Mouse (Mus musculus) G1E (cell line): ENCODE results near the gene Aoc3. TPM values are rescaled to one million over a fixed set of nuclear protein-coding genes. Genes with fewer than 3 reads are reported as not detected.

ENCODE experiments used
- ATAC-seq: 2 replicates; pipeline ENCODE4 v1.8.0; 2016; ENCODE audit warnings: mild to moderate bottlenecking; ENCODE audit not compliant: insufficient number of reproducible peaks, poor library complexity, low FRiP score, severe bottlenecking; ENCODE audit errors: extremely low read depth
- DNase-seq: peaks from one replicate; pipeline ENCODE4 v3.0.0; 2012; ENCODE audit warnings: low spot score
- H3K27me3 ChIP-seq: 2 replicates; pipeline ENCODE4 v1.6.1; 2012; ENCODE audit warnings: mild to moderate bottlenecking, low read length, inconsistent platforms; ENCODE audit not compliant: insufficient read depth
- H3K36me3 ChIP-seq: replicated peaks from 2 replicates; pipeline ENCODE3; 2012; ENCODE audit warnings: mild to moderate bottlenecking, inconsistent platforms
- H3K4me1 ChIP-seq: 2 replicates; pipeline ENCODE4 v1.6.1; 2012; ENCODE audit warnings: low read depth, low read length, inconsistent platforms, mixed read lengths; ENCODE audit not compliant: insufficient read depth
- H3K4me3 ChIP-seq: 2 replicates; pipeline ENCODE4 v1.5.1; 2012; ENCODE audit warnings: low read depth, mild to moderate bottlenecking, inconsistent platforms, low read length, moderate library complexity, mixed read lengths
- H3K9me3 ChIP-seq: replicated peaks from 2 replicates; pipeline ENCODE4 v1.6.1; 2012; ENCODE audit warnings: inconsistent platforms
- CTCF ChIP-seq: IDR thresholded peaks from 2 replicates; pipeline ENCODE4 v1.5.1; 2012; ENCODE audit warnings: low read depth, low read length, inconsistent platforms, mixed read lengths
- GATA1 ChIP-seq: IDR thresholded peaks from 2 replicates; pipeline ENCODE4 v1.6.1; 2012; ENCODE audit warnings: borderline replicate concordance, low read length, inconsistent platforms, mixed read lengths
- GATA2 ChIP-seq: IDR thresholded peaks from 2 replicates; pipeline ENCODE4 v1.6.1; 2012; ENCODE audit warnings: low read depth, low read length, inconsistent platforms, borderline replicate concordance
- POLR2AphosphoS5 ChIP-seq: IDR thresholded peaks from 2 replicates; pipeline ENCODE4 v1.6.1; 2012; ENCODE audit warnings: low read depth, low read length, inconsistent platforms; ENCODE audit not compliant: insufficient replicate concordance
- TAL1 ChIP-seq: conservative IDR thresholded peaks from 2 replicates; pipeline ENCODE4 v1.6.1; 2012; ENCODE audit warnings: low read depth, low read length, inconsistent platforms, mixed read lengths
- polyA plus RNA-seq: library from polyadenylated mRNA; stranded (reverse); fragments of >175 nt; gene quantifications from 2 replicates; pipeline ENCODE4 v1.2.3, GENCODE M21; 2012
- total RNA-seq, 2 experiments: library from RNA; stranded (forward) in 1 of 2; stranded (reverse) in 1 of 2; fragments of 200-1000 nt in 1 of 2; fragments of >200 nt in 1 of 2; fragmentation: Nextera tagmentation in 1 of 2; gene quantifications; 2 replicates each; pipeline ENCODE4 v1.2.3; 2014 to 2017

Gene Aoc3
- total RNA-seq (2014; fragmentation: Nextera tagmentation) (2.5 TPM in 1 of 2 replicates, not detected in the other), total RNA-seq (2017) (0.16 TPM in 1 of 2 replicates, not detected in the other), polyA plus RNA-seq (0.07 and 0.10 TPM in 2 replicates)

- peaks cover 17% of the 10 kb centered on the region for H3K4me1 ChIP-seq
- ATAC-seq (no peak), DNase-seq (no peak)
- H3K4me3 ChIP-seq, result no peak within 1 kb of the TSS
- H3K36me3 ChIP-seq, result peaks cover 48% of the 10 kb centered on the region
- TF ChIP-seq CTCF (no peak), GATA2 (no peak), POLR2AphosphoS5 (no peak), GATA1 (no peak), TAL1 (no peak)
- H3K27me3 ChIP-seq, result peaks cover 6% of the 10 kb centered on the region
- no peaks in the 10 kb centered on the region for H3K9me3 ChIP-seq
Observed at GRCm38 (mm10) chr11:101330371-101330924, at the start of gene Aoc3. Gene Aoc3 (plus strand): TSS chr11:101330605.

- H3K4me3 ChIP-seq, result no peak overlapping the region
- TF ChIP-seq GATA1 (no peak), TAL1 (no peak)
- H3K27me3 ChIP-seq, result no peaks in the 10 kb centered on the region
- no peak for DNase-seq
- peaks cover 39% of the 10 kb centered on the region for H3K4me1 ChIP-seq
- peaks cover 34% of the 10 kb centered on the region for H3K36me3 ChIP-seq
- ATAC-seq, result no peak
- no peaks in the 10 kb centered on the region for H3K9me3 ChIP-seq
Observed at GRCm38 (mm10) chr11:101280837-101281236, 49.6 kb upstream of the Aoc3 start.

- ATAC-seq (no peak), DNase-seq (no peak)
- Histone ChIP-seq H3K4me3 (no peak overlapping the region), H3K36me3 (peaks cover 30% of the 10 kb centered on the region), H3K27me3 (no peaks in the 10 kb centered on the region), H3K9me3 (no peaks in the 10 kb centered on the region), H3K4me1 (peaks cover 18% of the 10 kb centered on the region)
- no peak for TF ChIP-seq GATA1
- TF ChIP-seq GATA2, result no peak
- TF ChIP-seq POLR2AphosphoS5, result no peak
- TF ChIP-seq CTCF, result no peak
- no peak for TF ChIP-seq TAL1
Observed at GRCm38 (mm10) chr11:101282896-101283295, 47.5 kb upstream of the Aoc3 start.

GRCm38 (mm10) chr11:101283805-101284204, 46.6 kb upstream of the Aoc3 start:
- H3K36me3 ChIP-seq, result peaks cover 37% of the 10 kb centered on the region
- ATAC-seq, result no peak

GRCm38 (mm10) chr11:101287306-101287705, 43.1 kb upstream of the Aoc3 start:
- TF ChIP-seq GATA2 (no peak), CTCF (no peak), TAL1 (no peak), POLR2AphosphoS5 (no peak), GATA1 (no peak)
- no peaks in the 10 kb centered on the region for H3K4me1 ChIP-seq
- H3K36me3 ChIP-seq, result peaks cover 72% of the 10 kb centered on the region
- H3K9me3 ChIP-seq, result no peaks in the 10 kb centered on the region
- ATAC-seq (no peak), DNase-seq (no peak)
- H3K4me3 ChIP-seq, result no peak overlapping the region
- no peaks in the 10 kb centered on the region for H3K27me3 ChIP-seq

More at GRCm38 (mm10) chr11:101283805-101284204, 46.6 kb upstream of the Aoc3 start:
- Histone ChIP-seq H3K4me3 (no peak overlapping the region), H3K4me1 (peaks cover 12% of the 10 kb centered on the region), H3K9me3 (no peaks in the 10 kb centered on the region), H3K27me3 (no peaks in the 10 kb centered on the region)
- DNase-seq, result no peak
- TF ChIP-seq GATA2 (no peak), POLR2AphosphoS5 (no peak)

- no peaks in the 10 kb centered on the region for H3K27me3 ChIP-seq
- no peak for ATAC-seq
- no peak for TF ChIP-seq CTCF
- TF ChIP-seq TAL1, result no peak
- no peak for TF ChIP-seq GATA2
- TF ChIP-seq POLR2AphosphoS5, result no peak
- TF ChIP-seq GATA1, result no peak
- no peaks in the 10 kb centered on the region for H3K4me1 ChIP-seq
- H3K36me3 ChIP-seq, result peaks cover 96% of the 10 kb centered on the region
- DNase-seq, result no peak
- H3K4me3 ChIP-seq, result no peak overlapping the region
- no peaks in the 10 kb centered on the region for H3K9me3 ChIP-seq
Observed at GRCm38 (mm10) chr11:101291231-101291630, 39.2 kb upstream of the Aoc3 start.

- no peaks in the 10 kb centered on the region for H3K27me3 ChIP-seq
- H3K9me3 ChIP-seq, result no peaks in the 10 kb centered on the region
- H3K4me3 ChIP-seq, result no peak overlapping the region
- peaks cover 6% of the 10 kb centered on the region for H3K4me1 ChIP-seq
- no peak for ATAC-seq
- no peak for TF ChIP-seq GATA1
- TF ChIP-seq POLR2AphosphoS5, result no peak
- no peak for DNase-seq
- H3K36me3 ChIP-seq, result peaks cover 100% of the 10 kb centered on the region
Observed at GRCm38 (mm10) chr11:101295191-101295590, 35.2 kb upstream of the Aoc3 start.
